Mouse (Mus musculus) kidney, embryonic 14.5 days (tissue): Measurements from ENCODE around the gene Treml1. TPM values are rescaled to one million over a fixed set of nuclear protein-coding genes. Genes with fewer than 3 reads are reported as not detected.
"Not testable (repeated sequence)": the region's sequence is repeated elsewhere in the genome, so short reads cannot be mapped to it uniquely, and the experiment has no call there.

Experiments
- ATAC-seq: fragments of 200-750 bp; cut with Nextera tagmentation; 2 replicates; pipeline ENCODE4 v1.8.0; 2017; ENCODE audit warnings: moderate number of reproducible peaks, mild to moderate bottlenecking, moderate TSS enrichment, moderate library complexity; ENCODE audit not compliant: low FRiP score, low TSS enrichment
- H3K27ac ChIP-seq: fragments of 300-500 bp; sonication (generic); 2 replicates; pipeline ENCODE4 v1.5.1; 2014; ENCODE audit warnings: low read depth, mild to moderate bottlenecking, low read length, moderate library complexity, mixed read lengths
- H3K27me3 ChIP-seq: fragments of 300-500 bp; sonication (generic); 2 replicates; pipeline ENCODE4 v1.6.1; 2014; ENCODE audit warnings: mild to moderate bottlenecking, low read length; ENCODE audit not compliant: control insufficient read depth, insufficient read depth
- H3K36me3 ChIP-seq: fragments of 300-500 bp; sonication (generic); 2 replicates; pipeline ENCODE4 v1.6.1; 2014; ENCODE audit warnings: low read length, mixed read lengths; ENCODE audit not compliant: control insufficient read depth, insufficient read depth
- H3K4me1 ChIP-seq: fragments of 300-500 bp; sonication (generic); 2 replicates; pipeline ENCODE4 v1.6.1; 2014; ENCODE audit warnings: low read length, mixed read lengths; ENCODE audit not compliant: control insufficient read depth, insufficient read depth
- H3K4me2 ChIP-seq: fragments of 300-500 bp; sonication (generic); replicated peaks from 2 replicates; pipeline ENCODE4 v1.6.1; 2014; ENCODE audit warnings: low read depth, mild to moderate bottlenecking, low read length
- H3K4me3 ChIP-seq: fragments of 300-500 bp; sonication (generic); 2 replicates; pipeline ENCODE4 v1.5.1; 2014; ENCODE audit warnings: mild to moderate bottlenecking, low read length
- H3K9ac ChIP-seq: fragments of 300-500 bp; sonication (generic); 2 replicates; pipeline ENCODE4 v1.6.1; 2014; ENCODE audit warnings: low read depth, mild to moderate bottlenecking, low read length, moderate library complexity
- H3K9me3 ChIP-seq: fragments of 300-500 bp; sonication (generic); 2 replicates; pipeline ENCODE4 v1.6.1; 2016; ENCODE audit warnings: low read length; ENCODE audit not compliant: control insufficient read depth
- WGBS: fragments of 180-500 bp; shearing (Covaris S2); extraction: QIAGEN DNeasy Blood & Tissue Kit; methylation state at CpG from one replicate; pipeline ENCODE4 v1.1.7; 2014; 5-methylcytosine and 5-hydroxymethylcytosine counted together
- polyA plus RNA-seq: library from polyadenylated mRNA; unstranded; fragments of >200 nt; fragmentation: Nextera tagmentation; extraction: Ambion mirVana; gene quantifications from 2 replicates; pipeline ENCODE4 v1.2.1, GENCODE M21; 2014

Treml1 gene
- polyA plus RNA-seq, 1 experiment from 2014 or later, result 0.76 TPM

DNA sequence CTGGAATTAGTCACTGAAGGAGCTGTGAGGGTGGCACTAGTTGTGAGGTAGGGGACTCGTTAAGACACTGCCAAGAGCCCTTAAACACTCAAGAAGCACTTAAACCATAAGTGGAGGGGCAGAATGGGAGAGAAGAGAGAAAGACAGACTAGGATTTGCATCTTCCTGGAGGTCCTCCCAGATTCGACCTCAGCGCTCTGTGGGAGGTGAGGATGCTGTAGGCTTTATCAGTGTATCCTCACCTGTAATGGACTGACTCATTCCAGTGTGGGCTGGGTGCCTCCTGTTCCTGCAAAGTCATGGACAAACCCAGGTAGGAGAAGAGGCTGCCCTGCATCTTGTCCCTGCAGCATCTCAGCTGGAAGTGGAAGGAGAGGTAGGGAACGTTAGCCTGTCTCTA lies 12.9 kb upstream of the Treml1 start:
- Histone ChIP-seq H3K9ac (no peak overlapping the region), H3K4me3 (no peak overlapping the region), H3K27me3 (no peaks in the 10 kb centered on the region), H3K9me3 (no peaks in the 10 kb centered on the region), H3K27ac (no peak overlapping the region), H3K36me3 (no peaks in the 10 kb centered on the region), H3K4me2 (no peak overlapping the region), H3K4me1 (no peaks in the 10 kb centered on the region)
- ATAC-seq, result no peak
- WGBS, result 57% methylated on average over 4 of the region's 4 CpGs

DNA sequence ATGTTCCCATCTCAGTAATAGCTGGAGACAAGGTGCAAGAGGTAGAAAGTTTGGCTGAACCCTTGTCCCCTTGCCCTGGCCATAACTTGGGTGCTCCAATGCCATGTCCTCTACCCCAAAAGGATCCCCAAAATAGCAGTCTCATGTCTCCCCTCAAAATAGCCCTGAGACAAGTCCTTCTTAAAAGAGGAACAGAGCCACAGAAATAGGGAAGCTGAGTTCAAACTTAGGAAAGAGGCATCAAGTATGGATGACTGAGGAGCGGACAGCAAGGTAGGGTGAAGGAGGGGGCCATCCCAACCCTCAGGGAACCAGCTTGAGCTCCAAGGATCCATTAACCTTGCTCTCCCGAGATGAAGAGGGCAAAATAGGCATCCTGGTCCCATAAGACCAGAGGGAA lies 12.4 kb upstream of the Treml1 start:
- no peaks in the 10 kb centered on the region for H3K4me1 ChIP-seq
- H3K4me2 ChIP-seq, result no peak overlapping the region
- no peaks in the 10 kb centered on the region for H3K9me3 ChIP-seq
- no peak overlapping the region for H3K27ac ChIP-seq
- no peak for ATAC-seq
- no peaks in the 10 kb centered on the region for H3K27me3 ChIP-seq
- no peak overlapping the region for H3K9ac ChIP-seq
- no peaks in the 10 kb centered on the region for H3K36me3 ChIP-seq
- no peak overlapping the region for H3K4me3 ChIP-seq
- WGBS, result 90% methylated on average over 2 of the region's 2 CpGs

DNA sequence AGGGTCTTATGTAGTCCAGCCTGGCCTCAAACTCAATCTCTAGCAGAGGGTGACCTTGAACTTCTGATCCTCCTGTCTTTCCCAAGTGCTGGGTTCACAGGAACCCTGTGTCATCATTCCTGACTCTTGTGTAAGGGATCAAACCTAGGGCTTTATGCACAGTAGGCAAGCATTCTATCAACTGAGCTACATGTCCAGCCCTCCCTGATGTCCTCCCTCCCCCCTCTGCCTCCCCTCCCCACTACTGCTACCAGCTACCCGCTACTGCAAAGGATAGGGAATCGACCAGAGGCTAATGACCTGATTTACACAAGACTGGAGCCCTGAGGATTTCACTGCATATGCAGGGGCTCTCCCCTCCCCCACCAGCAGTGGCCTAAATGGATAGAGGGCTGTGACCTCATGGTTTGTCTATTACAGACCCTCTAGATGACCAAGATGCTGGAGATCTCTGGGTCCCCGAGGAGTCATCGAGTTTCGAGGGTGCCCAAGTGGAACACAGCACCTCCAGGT lies 9.0 kb upstream of the Treml1 start:
- Histone ChIP-seq H3K9me3 (no peaks in the 10 kb centered on the region), H3K9ac (no peak overlapping the region), H3K4me2 (no peak overlapping the region), H3K4me3 (no peak overlapping the region), H3K27me3 (no peaks in the 10 kb centered on the region), H3K4me1 (no peaks in the 10 kb centered on the region), H3K36me3 (no peaks in the 10 kb centered on the region), H3K27ac (no peak overlapping the region)
- ATAC-seq, result no peak; the same call in 1 of the 2 replicates
- 75% methylated on average over 5 of the region's 5 CpGs for WGBS

DNA sequence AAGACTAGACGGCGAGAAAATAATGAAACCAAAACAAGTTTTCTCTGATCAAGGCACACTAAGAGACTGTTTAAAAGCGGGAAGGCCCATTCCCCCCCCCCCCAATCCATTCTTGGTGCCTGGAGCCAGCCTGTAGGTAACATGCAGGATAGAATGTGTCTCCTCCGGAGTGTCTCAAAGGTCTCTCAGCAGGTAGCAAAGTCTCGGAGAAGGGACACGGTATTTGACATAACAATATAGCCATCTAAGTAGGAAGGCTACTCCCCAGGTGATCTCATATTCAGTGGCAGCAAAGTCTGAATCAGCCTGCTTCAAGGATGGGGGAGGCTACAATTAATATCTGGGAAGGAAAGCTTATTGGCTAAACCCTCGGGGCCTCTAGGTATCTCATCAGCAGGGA lies 6.7 kb upstream of the Treml1 start:
- not testable (repeated sequence) for H3K4me3 ChIP-seq, H3K36me3 ChIP-seq, H3K9ac ChIP-seq, H3K27me3 ChIP-seq, H3K27ac ChIP-seq, H3K4me2 ChIP-seq, ATAC-seq, H3K9me3 ChIP-seq, H3K4me1 ChIP-seq
- WGBS, result 79% methylated on average over 7 of the region's 7 CpGs

DNA sequence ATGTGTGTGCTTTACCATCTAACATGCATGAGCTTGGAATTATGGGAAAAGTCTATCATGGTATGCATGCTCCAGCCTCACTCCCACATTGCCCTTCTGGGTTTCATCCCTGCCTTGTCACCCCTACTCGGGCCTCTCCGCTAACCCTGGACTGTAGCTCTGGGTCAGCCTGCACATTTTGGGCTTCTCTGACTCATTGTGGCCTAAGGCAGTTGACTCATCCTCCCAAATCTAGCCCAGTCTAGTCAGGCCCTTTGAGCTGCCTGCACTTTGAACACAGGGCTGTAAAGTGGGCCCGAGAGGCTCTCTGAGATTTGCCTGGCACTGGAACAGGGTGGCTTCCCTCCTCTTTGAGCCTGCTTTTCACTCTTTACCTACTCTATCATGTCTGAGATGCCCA lies 3.9 kb upstream of the Treml1 start:
- H3K36me3 ChIP-seq, result no peaks in the 10 kb centered on the region
- no peak overlapping the region for H3K4me2 ChIP-seq
- no peak for ATAC-seq
- H3K4me3 ChIP-seq, result no peak overlapping the region
- H3K9ac ChIP-seq, result no peak overlapping the region
- H3K9me3 ChIP-seq, result no peaks in the 10 kb centered on the region
- H3K27ac ChIP-seq, result no peak overlapping the region
- no peaks in the 10 kb centered on the region for H3K4me1 ChIP-seq
- H3K27me3 ChIP-seq, result no peaks in the 10 kb centered on the region
- WGBS, result 76% methylated on average over 3 of the region's 3 CpGs

DNA sequence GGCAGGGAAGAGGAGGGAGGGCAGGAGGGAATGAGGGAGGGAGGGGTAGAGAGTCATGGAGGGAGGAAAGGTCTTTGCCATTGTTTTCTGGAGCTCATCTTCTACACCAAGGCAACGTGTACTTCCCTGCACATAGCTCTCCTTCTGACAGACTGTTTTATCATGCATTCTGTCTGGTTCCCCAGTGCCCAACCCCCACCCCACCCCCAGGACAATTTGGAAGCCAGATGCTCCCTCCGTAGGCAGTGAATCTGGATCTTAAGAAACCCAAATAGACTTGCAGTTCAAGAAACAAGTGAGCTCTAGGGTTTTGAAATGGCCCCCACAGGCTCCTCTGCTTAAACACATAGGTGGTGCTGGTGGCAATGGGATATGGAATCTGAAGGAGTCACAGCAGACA lies 1.8 kb upstream of the Treml1 start:
- Histone ChIP-seq H3K27me3 (no peaks in the 10 kb centered on the region), H3K36me3 (no peaks in the 10 kb centered on the region), H3K4me3 (no peak overlapping the region), H3K4me1 (no peaks in the 10 kb centered on the region), H3K9me3 (no peaks in the 10 kb centered on the region), H3K9ac (no peak overlapping the region), H3K27ac (no peak overlapping the region), H3K4me2 (no peak overlapping the region)
- 54% methylated on average over 2 of the region's 2 CpGs for WGBS
- ATAC-seq, result no peak

DNA sequence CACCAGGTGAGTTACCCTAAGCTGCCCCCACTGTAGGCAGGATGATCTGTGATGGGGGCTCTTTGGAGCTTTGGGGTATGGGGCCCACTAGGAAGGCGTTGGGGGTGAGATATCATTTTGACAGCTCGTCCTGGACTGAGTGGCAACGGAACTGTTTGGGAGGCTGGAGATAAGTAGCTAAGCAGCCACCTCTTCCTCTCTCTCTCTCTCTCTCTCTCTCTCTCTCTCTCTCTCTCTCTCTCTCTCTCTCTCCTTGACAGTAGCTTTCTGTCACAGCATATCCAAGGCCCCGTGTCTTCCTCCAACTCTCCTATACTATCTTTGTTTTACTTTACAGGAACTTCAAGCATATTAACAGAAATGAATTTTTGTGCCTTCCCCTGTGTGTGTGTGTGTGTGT lies 746 bp downstream of the Treml1 start:
- WGBS, result 86% methylated on average over 4 of the region's 4 CpGs
- Histone ChIP-seq H3K4me1 (no peaks in the 10 kb centered on the region), H3K4me2 (no peak overlapping the region), H3K27ac (no peak overlapping the region), H3K27me3 (no peaks in the 10 kb centered on the region), H3K9me3 (no peaks in the 10 kb centered on the region), H3K4me3 (no peak overlapping the region), H3K9ac (no peak overlapping the region), H3K36me3 (no peaks in the 10 kb centered on the region)
- no peak for ATAC-seq

DNA sequence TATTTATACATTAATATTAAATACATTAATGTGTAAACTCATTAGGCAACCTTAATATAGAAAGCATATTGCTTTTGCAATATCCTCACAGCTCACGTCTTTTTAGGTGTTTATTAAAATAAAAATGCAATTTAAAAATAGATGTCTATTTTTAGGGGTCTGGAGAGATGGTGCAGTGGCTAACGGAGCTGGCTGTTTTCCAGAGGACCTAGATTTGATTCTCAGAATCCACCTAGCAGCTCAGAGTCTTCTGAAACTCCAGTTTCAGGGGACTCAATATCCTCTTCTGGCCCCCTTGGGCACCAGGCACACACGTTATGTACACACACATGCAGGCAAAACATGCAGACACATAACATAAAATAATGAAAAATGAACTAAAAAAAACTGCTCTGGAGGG lies 2.6 kb downstream of the Treml1 start:
- ATAC-seq, result no peak
- WGBS, result 80% methylated on average over 3 of the region's 3 CpGs
- Histone ChIP-seq H3K27ac (no peak overlapping the region), H3K36me3 (no peaks in the 10 kb centered on the region), H3K9ac (no peak overlapping the region), H3K4me2 (no peak overlapping the region), H3K9me3 (no peaks in the 10 kb centered on the region), H3K27me3 (no peaks in the 10 kb centered on the region), H3K4me3 (no peak overlapping the region), H3K4me1 (no peaks in the 10 kb centered on the region)

DNA sequence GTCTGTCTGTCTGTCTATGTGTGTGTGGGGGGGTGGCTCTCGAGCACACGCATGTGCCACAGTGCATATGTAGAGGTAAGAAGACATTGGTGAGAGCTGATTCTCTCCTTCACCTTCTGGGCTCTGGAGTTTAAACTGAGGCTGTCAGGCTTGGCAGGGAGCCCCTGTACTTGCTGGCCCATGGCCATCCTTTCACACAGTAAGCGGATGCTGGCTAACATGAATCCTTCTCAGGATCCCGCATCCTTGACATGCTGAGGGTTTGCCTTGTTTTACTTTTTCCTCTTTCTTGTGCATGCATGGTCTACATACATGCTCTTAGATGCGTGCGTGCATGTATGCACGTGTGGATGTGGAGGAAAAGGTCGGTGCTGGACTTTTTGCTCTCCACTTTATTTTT lies 3.2 kb downstream of the Treml1 start:
- no peaks in the 10 kb centered on the region for H3K36me3 ChIP-seq
- ATAC-seq, result no peak
- no peaks in the 10 kb centered on the region for H3K4me1 ChIP-seq
- no peaks in the 10 kb centered on the region for H3K9me3 ChIP-seq
- no peak overlapping the region for H3K9ac ChIP-seq
- no peak overlapping the region for H3K27ac ChIP-seq
- 87% methylated on average over 8 of the region's 8 CpGs for WGBS
- H3K27me3 ChIP-seq, result no peaks in the 10 kb centered on the region
- no peak overlapping the region for H3K4me3 ChIP-seq
- H3K4me2 ChIP-seq, result no peak overlapping the region
